Mouse (Mus musculus) midbrain, postnatal 0 days (tissue): ENCODE data around the gene Btg3. TPM values are rescaled to one million over a fixed set of nuclear protein-coding genes. Genes with fewer than 3 reads are reported as not detected.
"Not testable (repeated sequence)": the region's sequence is repeated elsewhere in the genome, so short reads cannot be mapped to it uniquely, and the experiment has no call there.

Source experiments
- ATAC-seq: fragments of 200-750 bp; cut with Nextera tagmentation; 2 replicates; pipeline ENCODE4 v1.8.0; 2017; ENCODE audit warnings: moderate number of reproducible peaks, mild to moderate bottlenecking, moderate TSS enrichment, moderate library complexity; ENCODE audit not compliant: low FRiP score
- DNase-seq: peaks from one replicate; pipeline ENCODE4 v3.0.0-alpha.2; 2015; ENCODE audit warnings: low spot score
- H3K27ac ChIP-seq: fragments of 300-500 bp; sonication (generic); 2 replicates; pipeline ENCODE4 v1.5.1; 2014; ENCODE audit warnings: low read depth, mild to moderate bottlenecking, low read length, mixed read lengths
- H3K27me3 ChIP-seq: fragments of 300-500 bp; sonication (generic); 2 replicates; pipeline ENCODE4 v1.6.1; 2014; ENCODE audit warnings: low read length, control low read depth, mixed read lengths; ENCODE audit not compliant: insufficient read depth
- H3K36me3 ChIP-seq: fragments of 300-500 bp; sonication (generic); 2 replicates; pipeline ENCODE4 v1.6.1; 2014; ENCODE audit warnings: low read length, control low read depth, mixed read lengths; ENCODE audit not compliant: insufficient read depth
- H3K4me1 ChIP-seq: fragments of 300-500 bp; sonication (generic); 2 replicates; pipeline ENCODE4 v1.6.1; 2014; ENCODE audit warnings: mild to moderate bottlenecking, control low read depth, antibody characterized with exemption, low read length, mixed read lengths; ENCODE audit not compliant: insufficient read depth
- H3K4me2 ChIP-seq: fragments of 300-500 bp; sonication (generic); 2 replicates; pipeline ENCODE4 v1.6.1; 2014; ENCODE audit warnings: low read depth, mild to moderate bottlenecking, low read length, mixed read lengths; ENCODE audit not compliant: poor library complexity, severe bottlenecking
- H3K4me3 ChIP-seq: fragments of 300-500 bp; sonication (generic); 2 replicates; pipeline ENCODE4 v1.5.1; 2014; ENCODE audit warnings: low read depth, mild to moderate bottlenecking, low read length, moderate library complexity
- H3K9ac ChIP-seq: fragments of 300-500 bp; sonication (generic); replicated peaks from 2 replicates; pipeline ENCODE4 v1.6.1; 2014; ENCODE audit warnings: mild to moderate bottlenecking, low read length, moderate library complexity, mixed read lengths; ENCODE audit not compliant: poor library complexity, severe bottlenecking
- H3K9me3 ChIP-seq: fragments of 300-500 bp; sonication (generic); 2 replicates; pipeline ENCODE4 v1.6.1; 2016; ENCODE audit warnings: low read length, control low read depth
- CTCF ChIP-seq: IDR thresholded peaks from 2 replicates; pipeline ENCODE4 v1.5.1; 2016; ENCODE audit warnings: antibody characterized with exemption, mild to moderate bottlenecking
- WGBS: fragments of 180-500 bp; shearing (Covaris S2); extraction: QIAGEN DNeasy Blood & Tissue Kit; methylation state at CpG from one replicate; pipeline ENCODE4 v1.1.7; 2014; 5-methylcytosine and 5-hydroxymethylcytosine counted together
- polyA plus RNA-seq: library from polyadenylated mRNA; unstranded; fragments of >200 nt; fragmentation: Nextera tagmentation; extraction: Ambion mirVana; gene quantifications from 2 replicates; pipeline ENCODE4 v1.2.1, GENCODE M21; 2015
- total RNA-seq: library from RNA; depleted of rRNA; stranded (reverse); fragments of >200 nt; gene quantifications from 2 replicates; pipeline ENCODE4 v1.2.3, GENCODE M21; 2014

Gene Btg3
- total and polyA plus RNA-seq, 2 experiments from 2014 or later, result 10.2 to 19.8 TPM

- Histone ChIP-seq H3K4me1 (no peaks in the 10 kb centered on the region), H3K36me3 (no peaks in the 10 kb centered on the region), H3K4me3 (no peak overlapping the region), H3K27ac (no peak overlapping the region), H3K9me3 (no peaks in the 10 kb centered on the region), H3K4me2 (no peak overlapping the region), H3K9ac (no peak overlapping the region), H3K27me3 (no peaks in the 10 kb centered on the region)
- no peak for TF ChIP-seq CTCF
- ATAC-seq (no peak), DNase-seq (no peak)
- 90% methylated on average over 5 of the region's 5 CpGs for WGBS
These were observed 1.5 kb upstream of the Btg3 start for GRCm38 (mm10) chr16:78378493-78378892.

DNA sequence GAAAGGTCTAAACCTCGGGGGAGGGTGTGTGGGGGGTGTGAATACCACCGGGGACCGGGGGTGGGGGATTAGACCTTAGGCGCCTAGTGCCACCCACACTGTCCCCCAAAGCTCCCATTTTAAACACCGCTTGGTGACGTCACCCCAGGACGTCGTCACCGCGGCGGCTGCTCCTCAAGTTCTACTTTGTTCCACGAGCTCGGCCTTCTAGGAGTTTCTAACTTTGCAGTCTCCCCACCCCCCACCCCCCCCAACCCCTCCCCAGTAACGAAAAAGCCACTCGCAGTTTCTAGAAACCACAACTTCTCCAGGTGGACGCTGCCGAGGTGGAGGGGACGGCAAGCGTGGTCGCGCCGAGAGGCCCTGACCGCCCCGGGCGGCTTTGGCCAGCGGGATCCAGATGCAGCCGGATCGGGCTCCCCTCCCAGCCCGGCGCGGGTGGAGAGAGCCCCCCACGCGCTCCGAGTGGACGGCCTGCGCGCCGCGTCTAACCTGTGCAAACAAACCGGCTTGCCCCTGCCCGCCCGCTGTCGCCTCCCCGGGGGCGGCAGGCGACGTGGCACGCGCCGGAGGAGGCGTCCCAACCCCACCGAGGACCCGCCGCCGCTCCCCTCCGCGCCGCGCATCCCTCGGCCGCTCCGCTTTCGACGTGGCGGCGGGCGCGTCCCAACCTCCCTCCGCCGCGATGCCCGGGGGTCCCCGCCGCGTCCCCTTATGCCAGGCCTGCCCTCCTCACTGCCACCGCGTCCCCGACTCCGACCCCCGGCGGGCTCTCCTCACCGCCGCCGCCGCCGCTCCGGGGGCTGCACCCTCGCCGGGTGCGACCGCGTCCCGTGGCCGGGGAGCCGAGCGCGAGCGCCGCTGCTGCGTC, 936 bp downstream of the Btg3 start:
- Histone ChIP-seq H3K4me2 (peak overlapping the region; percentile 79), H3K9me3 (no peaks in the 10 kb centered on the region), H3K36me3 (no peaks in the 10 kb centered on the region), H3K4me1 (no peaks in the 10 kb centered on the region), H3K9ac (peak overlapping the region; percentile 89), H3K27me3 (no peaks in the 10 kb centered on the region), H3K27ac (peak overlapping the region; percentile 59; the same call in 1 of the 2 replicates), H3K4me3 (peak overlapping the region; percentile 85)
- WGBS, result under 1% methylated on average over 39 of the region's 100 CpGs
- peak; percentile 77 for ATAC-seq
- peak; percentile 50 for DNase-seq
- TF ChIP-seq CTCF, result no peak

DNA sequence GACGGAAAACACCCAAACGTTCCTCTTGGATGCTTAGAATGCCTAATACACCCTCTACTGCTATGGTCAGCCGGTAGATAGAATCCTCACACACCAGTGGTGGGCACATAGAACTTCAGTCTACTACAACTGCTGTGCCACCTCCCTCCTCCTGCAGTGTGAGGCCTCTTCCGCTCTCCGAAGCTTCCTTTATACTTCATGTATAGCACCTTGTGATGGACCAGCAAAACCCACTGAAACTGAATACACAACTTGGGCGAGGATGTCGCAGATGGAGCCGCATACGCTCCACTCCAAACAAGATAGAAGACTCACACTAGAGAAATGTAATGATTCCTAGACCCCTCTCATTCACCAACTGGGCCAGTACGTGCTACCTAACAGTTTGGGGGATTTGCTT, 1.8 kb downstream of the Btg3 start:
- Histone ChIP-seq H3K9me3 (no peaks in the 10 kb centered on the region), H3K4me3 (peak overlapping the region; percentile 85), H3K27ac (no peak overlapping the region), H3K36me3 (no peaks in the 10 kb centered on the region), H3K4me1 (no peaks in the 10 kb centered on the region), H3K27me3 (no peaks in the 10 kb centered on the region), H3K4me2 (peak overlapping the region; percentile 79), H3K9ac (peak overlapping the region; percentile 89; the same call in 1 of the 2 replicates)
- no peak for TF ChIP-seq CTCF
- WGBS, result 46% methylated on average over 10 of the region's 10 CpGs
- DNase-seq (peak; percentile 18), ATAC-seq (no peak)

- H3K4me3 ChIP-seq, result no peak overlapping the region
- H3K27ac ChIP-seq, result no peak overlapping the region
- no peaks in the 10 kb centered on the region for H3K27me3 ChIP-seq
- no peaks in the 10 kb centered on the region for H3K9me3 ChIP-seq
- DNase-seq, result no peak
- H3K4me2 ChIP-seq, result no peak overlapping the region
- ATAC-seq, result no peak
- WGBS, result 75% methylated on average over 8 of the region's 8 CpGs
- H3K9ac ChIP-seq, result no peak overlapping the region
- no peaks in the 10 kb centered on the region for H3K4me1 ChIP-seq
- TF ChIP-seq CTCF, result no peak
- 0 out of 2 replicates have a peak, but pooled peaks cover 4% of the 10 kb centered on the region for H3K36me3 ChIP-seq
These were observed 3.2 kb downstream of the Btg3 start for GRCm38 (mm10) chr16:78373743-78374142.

DNA sequence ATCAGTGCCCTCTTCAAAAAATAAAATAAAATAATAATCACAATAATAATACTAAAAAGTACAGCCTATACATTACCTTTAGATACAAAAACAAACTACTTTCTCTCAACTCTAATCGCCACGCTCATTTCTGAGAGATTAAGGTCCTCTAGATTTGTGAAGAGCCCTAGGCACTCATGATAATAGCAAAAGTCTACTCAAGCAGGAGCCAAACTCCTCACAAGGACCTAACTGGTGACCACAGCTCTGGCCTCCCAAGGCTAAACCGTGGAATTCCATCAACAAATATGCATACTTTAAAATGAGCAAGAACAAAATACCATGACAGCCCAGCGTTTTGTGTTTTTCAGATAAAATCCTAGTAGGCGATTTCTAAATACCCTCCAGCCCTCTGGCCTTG, 4.2 kb downstream of the Btg3 start:
- Histone ChIP-seq H3K4me3 (no peak overlapping the region), H3K27me3 (no peaks in the 10 kb centered on the region), H3K9ac (no peak overlapping the region), H3K4me2 (no peak overlapping the region), H3K9me3 (no peaks in the 10 kb centered on the region), H3K36me3 (0 out of 2 replicates have a peak, but pooled peaks cover 4% of the 10 kb centered on the region), H3K4me1 (no peaks in the 10 kb centered on the region), H3K27ac (no peak overlapping the region)
- no peak for TF ChIP-seq CTCF
- WGBS, result 91% methylated on average over 5 of the region's 5 CpGs
- DNase-seq (no peak), ATAC-seq (no peak)

GRCm38 (mm10) chr16:78371491-78372046, 5.4 kb downstream of the Btg3 start:
- Histone ChIP-seq H3K4me3 (no peak overlapping the region), H3K4me1 (no peaks in the 10 kb centered on the region), H3K4me2 (no peak overlapping the region), H3K9ac (no peak overlapping the region), H3K27me3 (no peaks in the 10 kb centered on the region), H3K36me3 (0 out of 2 replicates have a peak, but pooled peaks cover 4% of the 10 kb centered on the region), H3K27ac (no peak overlapping the region), H3K9me3 (no peaks in the 10 kb centered on the region)
- WGBS, result 80% methylated on average over 7 of the region's 7 CpGs
- no peak for TF ChIP-seq CTCF
- DNase-seq, result no peak
- ATAC-seq, result no peak

DNA sequence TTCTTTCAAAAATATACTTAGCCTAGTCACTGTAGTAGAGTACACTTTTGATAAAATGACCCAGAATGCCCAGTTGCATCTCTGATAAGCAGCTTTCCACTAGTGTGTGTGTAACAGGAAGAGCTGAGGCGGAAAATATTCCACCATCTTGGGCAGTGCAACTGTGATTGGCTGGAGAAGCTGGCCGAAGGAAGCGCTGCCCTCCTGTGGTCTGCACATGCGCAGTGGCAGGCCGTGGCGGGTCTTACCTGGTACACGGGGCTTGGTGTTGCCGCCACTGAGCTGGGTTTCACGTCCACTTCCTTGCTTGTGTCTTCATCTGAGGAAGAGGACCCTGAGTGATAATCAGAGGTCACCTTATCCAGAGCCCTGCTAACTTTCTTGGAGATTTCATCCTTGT, 12.4 kb downstream of the Btg3 start:
- H3K9ac ChIP-seq, H3K4me2 ChIP-seq, H3K9me3 ChIP-seq, H3K4me1 ChIP-seq, H3K27me3 ChIP-seq, ATAC-seq, H3K27ac ChIP-seq, H3K4me3 ChIP-seq, DNase-seq, H3K36me3 ChIP-seq: not testable (repeated sequence)
- 98% methylated on average over 7 of the region's 9 CpGs for WGBS
